Mouse (Mus musculus) heart, postnatal 36 days (tissue): ENCODE data around the gene Retreg1. TPM values are rescaled to one million over a fixed set of nuclear protein-coding genes. Genes with fewer than 3 reads are reported as not detected.
A peak's percentile ranks its signal among the peaks of the same experiment; 100 is the strongest.

Experiments used
- DNase-seq, 2 experiments: peaks; one replicate each; pipeline ENCODE4 v3.0.0; 2021 to 2022
- intact Hi-C: fragments of 180-260 bp; cut with DNase I; formaldehyde crosslinking; loops from one replicate; pipeline ENCODE4 v1.15.1; 2025
- total RNA-seq, 2 experiments: library from RNA; stranded (reverse); gene quantifications; 2 replicates each; pipeline ENCODE4 v1.2.3; 2021

Retreg1 gene
- total RNA-seq, 2 experiments from 2014 or later, result 319 to 364 TPM

- intact Hi-C loops, result no loop called here
- DNase-seq, result no peak
Observed at GRCm38 (mm10) chr15:25828464-25828863, 14.5 kb upstream of the Retreg1 start.

- no peak for DNase-seq
- intact Hi-C loops, result no loop called here
Observed at GRCm38 (mm10) chr15:25830426-25830825, 12.6 kb upstream of the Retreg1 start.

- DNase-seq, result no peak
- intact Hi-C loops, result no loop called here
Observed at GRCm38 (mm10) chr15:25834282-25834681, 8.7 kb upstream of the Retreg1 start.

- intact Hi-C loops, result no loop called here
- DNase-seq, result no peak
Observed at GRCm38 (mm10) chr15:25834920-25835674, 7.9 kb upstream of the Retreg1 start.

GRCm38 (mm10) chr15:25842462-25843085 is 406 bp upstream of the Retreg1 start:
- intact Hi-C loops, result no loop called here
- DNase-seq, result no peak

- intact Hi-C loops, result no loop called here
Observed at GRCm38 (mm10) chr15:25844013-25844570, 1.1 kb downstream of the Retreg1 start.

GRCm38 (mm10) chr15:25844771-25845170 is 1.8 kb downstream of the Retreg1 start:
- intact Hi-C loops, result no loop called here
- DNase-seq, result no peak

More at GRCm38 (mm10) chr15:25844013-25844570, 1.1 kb downstream of the Retreg1 start:
- no peak for DNase-seq

GRCm38 (mm10) chr15:25847576-25848168 is 4.7 kb downstream of the Retreg1 start:
- no peak for DNase-seq
- intact Hi-C loops, result no loop called here

- DNase-seq, result no peak
- intact Hi-C loops, result no loop called here
Observed at GRCm38 (mm10) chr15:25850552-25850951, 7.6 kb downstream of the Retreg1 start.

GRCm38 (mm10) chr15:25854270-25854904 is 11.4 kb downstream of the Retreg1 start:
- no peak for DNase-seq

GRCm38 (mm10) chr15:25858611-25859058 is 15.7 kb downstream of the Retreg1 start:
- DNase-seq, result peak in 1 of 2 experiments; percentile 8
- intact Hi-C loops, result no loop called here

More at GRCm38 (mm10) chr15:25854270-25854904, 11.4 kb downstream of the Retreg1 start:
- intact Hi-C loops, result no loop called here

- intact Hi-C loops, result no loop called here
- DNase-seq, result no peak
Observed at GRCm38 (mm10) chr15:25859469-25859868, 16.5 kb downstream of the Retreg1 start.

GRCm38 (mm10) chr15:25861900-25862299 is 18.9 kb downstream of the Retreg1 start:
- DNase-seq, result no peak
- intact Hi-C loops, result no loop called here

- no peak for DNase-seq
Observed at GRCm38 (mm10) chr15:25865605-25866004, 22.6 kb downstream of the Retreg1 start.

GRCm38 (mm10) chr15:25866106-25866505 is 23.1 kb downstream of the Retreg1 start:
- intact Hi-C loops, result no loop called here

More at GRCm38 (mm10) chr15:25865605-25866004, 22.6 kb downstream of the Retreg1 start:
- intact Hi-C loops, result no loop called here

GRCm38 (mm10) chr15:25869129-25869528 is 26.1 kb downstream of the Retreg1 start:
- intact Hi-C loops, result no loop called here
- no peak for DNase-seq

More at GRCm38 (mm10) chr15:25866106-25866505, 23.1 kb downstream of the Retreg1 start:
- DNase-seq, result no peak

- intact Hi-C loops, result no loop called here
- DNase-seq, result no peak
Observed at GRCm38 (mm10) chr15:25871470-25871869, 28.5 kb downstream of the Retreg1 start.

GRCm38 (mm10) chr15:25872118-25872517 is 29.1 kb downstream of the Retreg1 start:
- no peak for DNase-seq
- intact Hi-C loops, result no loop called here

GRCm38 (mm10) chr15:25872657-25873056 is 29.7 kb downstream of the Retreg1 start:
- no peak for DNase-seq
- intact Hi-C loops, result no loop called here

- intact Hi-C loops, result no loop called here
- DNase-seq, result no peak
Observed at GRCm38 (mm10) chr15:25873536-25873935, 30.6 kb downstream of the Retreg1 start.
